Mouse (Mus musculus): ENCODE data around the gene Gm20765. TPM values are rescaled to one million over a fixed set of nuclear protein-coding genes. Genes with fewer than 3 reads are reported as not detected.
"Not testable (repeated sequence)": the region's sequence is repeated elsewhere in the genome, so short reads cannot be mapped to it uniquely, and the experiment has no call there.

Gm20765 gene
- not detected in 2 replicates for polyA plus RNA-seq (2012; ENCODE audit: insufficient read depth, low replicate concordance)

DNA sequence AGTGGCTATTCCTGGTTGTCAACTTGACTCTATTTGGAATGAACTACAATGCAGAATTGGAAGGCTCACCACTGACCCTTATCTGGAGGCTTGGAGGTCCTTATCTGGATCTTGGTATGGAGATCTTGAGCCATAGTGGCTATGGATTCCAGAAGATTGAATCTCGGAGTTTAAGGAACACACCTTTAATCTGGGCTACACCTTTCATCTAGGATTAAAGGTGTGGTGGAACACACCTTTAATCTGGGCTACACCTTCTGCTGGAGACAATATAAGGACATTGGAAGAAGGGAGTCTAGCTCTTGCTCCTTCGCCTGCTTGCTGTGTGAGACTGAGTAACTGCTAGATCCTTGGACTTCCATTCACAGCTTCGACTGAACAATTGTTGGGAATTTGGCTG is at the start of gene Gm20765:
Gene Gm20765 (plus strand): TSS at position 301 of the 400 bp plus-strand sequence.
- H3K36me3 ChIP-seq (replicated peaks; ENCODE audit: low read length); H3K27me3 ChIP-seq (replicated peaks); H3K4me1 ChIP-seq; H3K4me3 ChIP-seq (replicated peaks); H3K9me3 ChIP-seq: not testable (repeated sequence)

DNA sequence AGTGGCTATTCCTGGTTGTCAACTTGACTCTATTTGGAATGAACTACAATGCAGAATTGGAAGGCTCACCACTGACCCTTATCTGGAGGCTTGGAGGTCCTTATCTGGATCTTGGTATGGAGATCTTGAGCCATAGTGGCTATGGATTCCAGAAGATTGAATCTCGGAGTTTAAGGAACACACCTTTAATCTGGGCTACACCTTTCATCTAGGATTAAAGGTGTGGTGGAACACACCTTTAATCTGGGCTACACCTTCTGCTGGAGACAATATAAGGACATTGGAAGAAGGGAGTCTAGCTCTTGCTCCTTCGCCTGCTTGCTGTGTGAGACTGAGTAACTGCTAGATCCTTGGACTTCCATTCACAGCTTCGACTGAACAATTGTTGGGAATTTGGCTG is 42.6 kb upstream of the Gm20765 start, which contains the start of gene Gm21293:
Gene Gm21293 (plus strand): TSS at position 301 of the 400 bp plus-strand sequence.
- H3K27me3 ChIP-seq (replicated peaks); H3K4me1 ChIP-seq; H3K4me3 ChIP-seq (replicated peaks); H3K9me3 ChIP-seq; H3K36me3 ChIP-seq (replicated peaks; ENCODE audit: low read length): not testable (repeated sequence)

DNA sequence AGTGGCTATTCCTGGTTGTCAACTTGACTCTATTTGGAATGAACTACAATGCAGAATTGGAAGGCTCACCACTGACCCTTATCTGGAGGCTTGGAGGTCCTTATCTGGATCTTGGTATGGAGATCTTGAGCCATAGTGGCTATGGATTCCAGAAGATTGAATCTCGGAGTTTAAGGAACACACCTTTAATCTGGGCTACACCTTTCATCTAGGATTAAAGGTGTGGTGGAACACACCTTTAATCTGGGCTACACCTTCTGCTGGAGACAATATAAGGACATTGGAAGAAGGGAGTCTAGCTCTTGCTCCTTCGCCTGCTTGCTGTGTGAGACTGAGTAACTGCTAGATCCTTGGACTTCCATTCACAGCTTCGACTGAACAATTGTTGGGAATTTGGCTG is 34.1 kb upstream of the Gm20765 start, which contains the start of gene Gm6763:
Gene Gm6763 (plus strand): TSS at position 301 of the 400 bp plus-strand sequence.
- not testable (repeated sequence) for H3K9me3 ChIP-seq; H3K27me3 ChIP-seq (replicated peaks); H3K4me3 ChIP-seq (replicated peaks); H3K4me1 ChIP-seq; H3K36me3 ChIP-seq (replicated peaks; ENCODE audit: low read length)

DNA sequence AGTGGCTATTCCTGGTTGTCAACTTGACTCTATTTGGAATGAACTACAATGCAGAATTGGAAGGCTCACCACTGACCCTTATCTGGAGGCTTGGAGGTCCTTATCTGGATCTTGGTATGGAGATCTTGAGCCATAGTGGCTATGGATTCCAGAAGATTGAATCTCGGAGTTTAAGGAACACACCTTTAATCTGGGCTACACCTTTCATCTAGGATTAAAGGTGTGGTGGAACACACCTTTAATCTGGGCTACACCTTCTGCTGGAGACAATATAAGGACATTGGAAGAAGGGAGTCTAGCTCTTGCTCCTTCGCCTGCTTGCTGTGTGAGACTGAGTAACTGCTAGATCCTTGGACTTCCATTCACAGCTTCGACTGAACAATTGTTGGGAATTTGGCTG is 25.6 kb upstream of the Gm20765 start, which contains the start of gene Gm8764:
Gene Gm8764 (plus strand): TSS at position 301 of the 400 bp plus-strand sequence.
- H3K9me3 ChIP-seq; H3K27me3 ChIP-seq (replicated peaks); H3K36me3 ChIP-seq (replicated peaks; ENCODE audit: low read length); H3K4me1 ChIP-seq; H3K4me3 ChIP-seq (replicated peaks): not testable (repeated sequence)

DNA sequence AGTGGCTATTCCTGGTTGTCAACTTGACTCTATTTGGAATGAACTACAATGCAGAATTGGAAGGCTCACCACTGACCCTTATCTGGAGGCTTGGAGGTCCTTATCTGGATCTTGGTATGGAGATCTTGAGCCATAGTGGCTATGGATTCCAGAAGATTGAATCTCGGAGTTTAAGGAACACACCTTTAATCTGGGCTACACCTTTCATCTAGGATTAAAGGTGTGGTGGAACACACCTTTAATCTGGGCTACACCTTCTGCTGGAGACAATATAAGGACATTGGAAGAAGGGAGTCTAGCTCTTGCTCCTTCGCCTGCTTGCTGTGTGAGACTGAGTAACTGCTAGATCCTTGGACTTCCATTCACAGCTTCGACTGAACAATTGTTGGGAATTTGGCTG is 17.1 kb upstream of the Gm20765 start, which contains the start of gene Gm21304:
Gene Gm21304 (plus strand): TSS at position 301 of the 400 bp plus-strand sequence.
- H3K36me3 ChIP-seq (replicated peaks; ENCODE audit: low read length); H3K9me3 ChIP-seq; H3K4me3 ChIP-seq (replicated peaks); H3K4me1 ChIP-seq; H3K27me3 ChIP-seq (replicated peaks): not testable (repeated sequence)

DNA sequence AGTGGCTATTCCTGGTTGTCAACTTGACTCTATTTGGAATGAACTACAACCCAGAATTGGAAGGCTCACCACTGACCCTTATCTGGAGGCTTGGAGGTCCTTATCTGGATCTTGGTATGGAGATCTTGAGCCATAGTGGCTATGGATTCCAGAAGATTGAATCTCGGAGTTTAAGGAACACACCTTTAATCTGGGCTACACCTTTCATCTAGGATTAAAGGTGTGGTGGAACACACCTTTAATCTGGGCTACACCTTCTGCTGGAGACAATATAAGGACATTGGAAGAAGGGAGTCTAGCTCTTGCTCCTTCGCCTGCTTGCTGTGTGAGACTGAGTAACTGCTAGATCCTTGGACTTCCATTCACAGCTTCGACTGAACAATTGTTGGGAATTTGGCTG is 8.6 kb upstream of the Gm20765 start, which contains the start of gene Gm21312:
Gene Gm21312 (plus strand): TSS at position 301 of the 400 bp plus-strand sequence.
- not testable (repeated sequence) for H3K9me3 ChIP-seq; H3K4me3 ChIP-seq (replicated peaks); H3K27me3 ChIP-seq (replicated peaks); H3K4me1 ChIP-seq; H3K36me3 ChIP-seq (replicated peaks; ENCODE audit: low read length)

DNA sequence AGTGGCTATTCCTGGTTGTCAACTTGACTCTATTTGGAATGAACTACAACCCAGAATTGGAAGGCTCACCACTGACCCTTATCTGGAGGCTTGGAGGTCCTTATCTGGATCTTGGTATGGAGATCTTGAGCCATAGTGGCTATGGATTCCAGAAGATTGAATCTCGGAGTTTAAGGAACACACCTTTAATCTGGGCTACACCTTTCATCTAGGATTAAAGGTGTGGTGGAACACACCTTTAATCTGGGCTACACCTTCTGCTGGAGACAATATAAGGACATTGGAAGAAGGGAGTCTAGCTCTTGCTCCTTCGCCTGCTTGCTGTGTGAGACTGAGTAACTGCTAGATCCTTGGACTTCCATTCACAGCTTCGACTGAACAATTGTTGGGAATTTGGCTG is 8.4 kb downstream of the Gm20765 start, which contains the start of gene Gm4340:
Gene Gm4340 (plus strand): TSS at position 301 of the 400 bp plus-strand sequence.
- H3K4me3 ChIP-seq (replicated peaks); H3K4me1 ChIP-seq; H3K9me3 ChIP-seq; H3K36me3 ChIP-seq (replicated peaks; ENCODE audit: low read length); H3K27me3 ChIP-seq (replicated peaks): not testable (repeated sequence)

DNA sequence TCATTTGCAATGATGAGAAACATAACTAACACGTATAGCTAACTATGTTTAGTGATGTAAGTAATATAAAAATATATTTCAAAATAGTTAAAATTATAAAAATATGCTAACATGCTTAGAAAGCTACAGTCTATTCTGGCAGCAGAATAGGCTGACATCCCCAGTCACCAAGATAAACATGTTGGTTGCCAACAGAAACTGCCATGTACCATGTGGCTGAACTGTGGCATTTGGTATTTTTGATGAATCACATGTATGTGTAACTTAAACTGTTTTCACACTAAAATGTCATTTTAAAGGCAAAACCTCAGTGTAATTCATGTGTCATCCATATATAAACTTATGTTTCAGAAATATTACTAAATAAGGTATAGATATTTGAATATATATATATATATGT is 24.3 kb downstream of the Gm20765 start:
- 0 out of 2 replicates have a peak, but pooled peaks cover 7% of the 10 kb centered on the region for H3K9me3 ChIP-seq
- H3K27me3 ChIP-seq (replicated peaks) = no peaks in the 10 kb centered on the region

DNA sequence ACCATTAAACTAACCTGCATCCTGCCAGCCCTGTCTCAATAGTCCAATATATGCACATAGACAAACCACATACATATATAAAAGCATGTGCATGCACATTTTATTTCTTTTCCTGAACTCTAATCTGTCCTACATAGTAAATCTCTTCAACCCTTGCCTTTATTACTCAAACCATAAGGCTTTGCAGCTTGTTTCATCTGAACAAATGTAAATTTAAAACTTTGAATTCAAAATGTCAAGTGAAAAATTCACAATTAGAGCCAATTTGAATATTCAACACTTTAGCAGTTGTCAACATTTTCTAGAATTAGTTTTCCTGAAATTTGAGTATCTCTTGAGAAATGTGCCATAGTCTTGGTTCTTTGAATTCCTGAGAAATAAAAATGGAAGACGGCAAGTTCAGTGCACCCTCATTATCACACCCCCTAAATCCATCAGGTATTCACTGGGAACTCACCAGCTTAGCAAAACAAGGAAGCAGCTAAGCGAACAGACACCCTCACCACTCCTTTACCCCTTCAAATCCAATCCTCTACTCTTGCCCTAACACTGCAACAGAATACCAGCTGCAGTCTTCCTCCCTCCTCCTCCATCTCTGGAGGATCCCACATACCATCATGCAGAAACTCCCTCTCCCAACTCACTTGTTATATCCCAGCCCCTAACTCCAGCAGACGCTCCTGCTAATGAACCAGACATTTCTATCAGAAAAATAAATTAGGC is 25.1 kb downstream of the Gm20765 start:
- H3K27me3 ChIP-seq (replicated peaks) = no peaks in the 10 kb centered on the region
- no peak overlapping the region for H3K4me3 ChIP-seq (replicated peaks)
- H3K9me3 ChIP-seq = 0 out of 2 replicates have a peak, but pooled peaks cover 7% of the 10 kb centered on the region
- no peaks in the 10 kb centered on the region for H3K4me1 ChIP-seq
- no peak for TF ChIP-seq FLI1 (IDR thresholded peaks at IDR 0.05; ENCODE audit: low read length)
- TF ChIP-seq GATA1 (IDR thresholded peaks at IDR 0.05; ENCODE audit: borderline replicate concordance, low read length) = no peak
- H3K36me3 ChIP-seq (replicated peaks; ENCODE audit: low read length) = no peaks in the 10 kb centered on the region

More for the DNA sequence above, 24.3 kb downstream of the Gm20765 start:
- Histone ChIP-seq H3K4me1 (no peaks in the 10 kb centered on the region), H3K4me3 (replicated peaks) (no peak overlapping the region), H3K36me3 (replicated peaks; ENCODE audit: low read length) (no peaks in the 10 kb centered on the region)
- no peak for TF ChIP-seq GATA1 (IDR thresholded peaks at IDR 0.05; ENCODE audit: borderline replicate concordance, low read length)
- TF ChIP-seq FLI1 (IDR thresholded peaks at IDR 0.05; ENCODE audit: low read length) = no peak

DNA sequence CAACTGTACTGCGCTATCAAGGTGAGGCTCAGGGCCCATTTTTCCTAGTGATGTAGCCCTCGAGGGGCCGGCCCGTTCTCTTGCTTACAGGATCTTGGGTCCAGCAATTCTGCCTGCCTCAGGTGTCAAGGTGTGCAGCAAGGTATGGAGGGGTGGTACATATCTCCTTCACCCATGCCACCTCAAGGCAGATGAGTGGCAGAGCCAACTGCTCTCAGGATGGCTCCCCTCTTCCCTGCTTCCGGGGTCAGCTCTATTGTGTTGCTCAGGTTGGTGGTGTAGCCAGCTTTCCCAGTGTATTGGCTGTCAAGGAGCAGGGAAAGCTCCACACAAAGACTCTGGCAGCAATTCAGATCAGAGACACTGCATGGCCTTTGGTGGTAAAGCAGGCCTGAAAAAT is 29.2 kb downstream of the Gm20765 start:
- Histone ChIP-seq H3K4me1 (no peaks in the 10 kb centered on the region), H3K27me3 (replicated peaks) (no peaks in the 10 kb centered on the region), H3K4me3 (replicated peaks) (no peak overlapping the region), H3K9me3 (0 out of 2 replicates have a peak, but pooled peaks cover 7% of the 10 kb centered on the region), H3K36me3 (replicated peaks; ENCODE audit: low read length) (no peaks in the 10 kb centered on the region)
- TF ChIP-seq GATA1 (IDR thresholded peaks at IDR 0.05; ENCODE audit: borderline replicate concordance, low read length) = no peak
- TF ChIP-seq FLI1 (IDR thresholded peaks at IDR 0.05; ENCODE audit: low read length) = no peak

DNA sequence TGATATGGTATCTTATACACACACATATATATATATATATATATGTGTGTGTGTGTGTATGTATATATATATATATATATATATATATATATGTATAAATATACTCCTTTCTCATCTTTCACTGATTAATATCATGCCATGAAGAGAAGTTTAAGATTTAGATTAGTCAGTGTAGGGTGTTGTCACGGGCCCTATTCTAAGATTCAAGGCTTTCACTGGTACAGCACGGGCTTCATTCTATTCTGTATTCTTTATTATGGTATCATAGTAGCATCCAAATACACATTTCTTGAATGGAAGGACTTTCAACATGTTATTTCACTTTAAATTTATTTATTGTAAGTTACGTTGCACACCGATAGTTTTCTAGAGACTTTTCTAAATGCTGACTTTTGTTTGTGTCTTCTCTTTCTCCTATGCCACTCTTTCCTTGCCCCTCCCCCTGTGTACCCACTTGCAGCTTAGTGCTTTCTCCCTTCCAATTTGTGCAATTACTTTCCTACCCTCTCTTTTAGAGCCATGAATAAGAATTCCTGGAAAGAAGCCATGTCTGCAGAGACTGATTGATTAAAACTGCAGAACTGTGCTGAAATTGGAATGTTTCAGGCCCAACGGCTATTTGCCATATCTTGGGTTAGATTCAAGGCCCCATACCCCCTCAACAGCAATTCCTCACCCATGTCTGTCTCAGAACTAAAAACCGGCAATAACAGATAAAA is 35.1 kb downstream of the Gm20765 start:
- Histone ChIP-seq H3K36me3 (replicated peaks; ENCODE audit: low read length) (no peaks in the 10 kb centered on the region), H3K4me3 (replicated peaks) (no peak overlapping the region), H3K4me1 (no peaks in the 10 kb centered on the region), H3K27me3 (replicated peaks) (no peaks in the 10 kb centered on the region), H3K9me3 (no peaks in the 10 kb centered on the region)
- TF ChIP-seq FLI1 (IDR thresholded peaks at IDR 0.05; ENCODE audit: low read length) = no peak
- no peak for TF ChIP-seq GATA1 (IDR thresholded peaks at IDR 0.05; ENCODE audit: borderline replicate concordance, low read length)

Other genes with a start within 250 kb of the Gm20765 start
- not detected in 2 replicates for gene Gm21293, start 42.5 kb upstream of the Gm20765 start, polyA plus RNA-seq (2012; ENCODE audit: insufficient read depth, low replicate concordance)
- gene Gm6763, start 34.0 kb upstream of the Gm20765 start, polyA plus RNA-seq (2012; ENCODE audit: insufficient read depth, low replicate concordance) = not detected in 2 replicates
- not detected in 2 replicates for gene Gm8764, start 25.5 kb upstream of the Gm20765 start, polyA plus RNA-seq (2012; ENCODE audit: insufficient read depth, low replicate concordance)
- gene Gm21304, start 17.0 kb upstream of the Gm20765 start, polyA plus RNA-seq (2012; ENCODE audit: insufficient read depth, low replicate concordance) = not detected in 2 replicates
- gene Gm21312, start 8.5 kb upstream of the Gm20765 start, polyA plus RNA-seq (2012; ENCODE audit: insufficient read depth, low replicate concordance) = not detected in 2 replicates
- not detected in 2 replicates for gene Gm4340, start 8.5 kb downstream of the Gm20765 start, polyA plus RNA-seq (2012; ENCODE audit: insufficient read depth, low replicate concordance)